15 mouse cellular contexts compared by ENCODE assay signal in genomic region chr13:25085147-25085546, GRCm38 (mm10). TPM values are rescaled to one million over a fixed set of nuclear protein-coding genes. Genes with fewer than 3 reads are reported as not detected.
"Had no signal": no experiment of that assay in that cellular context is flagged by ENCODE, and none has a peak within 500 bp of the region (broad histone marks: within the 10 kb centered on the region; RNA-seq: fewer than 3 reads in every experiment).

No protein-coding gene starts in this region.

- ATAC-seq: liver, postnatal 0 days; midbrain, embryonic 15.5 days had no signal

- H3K27me3 ChIP-seq: limb, embryonic 15.5 days; liver, embryonic 13.5 days; lung, embryonic 15.5 days; midbrain, embryonic 15.5 days; neural tube, embryonic 12.5 days had no signal

- DNase-seq: kidney, postnatal 4 days; liver, embryonic 13.5 days; liver, postnatal 0 days; lung, postnatal 14 days; right cerebral cortex, postnatal 4 days; spleen, adult 18-20 months; thymus, adult 2 months; thymus, postnatal 36 days had no signal

RNA-seq across cellular contexts. Expression of gene Dcdc2a, which starts 29.3 kb away (rescaled TPM):
- total RNA-seq: monocyte, adult 5-6 weeks; neutrophil, adult 5-6 weeks had no signal
- polyA plus RNA-seq: macrophage had no signal
